Mouse (Mus musculus) adrenal gland, adult 2 months (tissue): ENCODE results near the gene Mlx. TPM values are rescaled to one million over a fixed set of nuclear protein-coding genes. Genes with fewer than 3 reads are reported as not detected.
A peak's percentile ranks its signal among the peaks of the same experiment; 100 is the strongest.

Experiments used
- DNase-seq: peaks from one replicate; pipeline ENCODE4 v3.0.0; 2021
- microRNA-seq, 2 experiments: library from miRNA; unstranded; fragments of <30 nt; microRNA quantifications; one replicate each; pipeline ENCODE4 v1.2.0; 2021
- polyA plus RNA-seq: library from polyadenylated mRNA; depleted of rRNA; stranded (reverse); fragments of >200 nt; gene quantifications from 2 replicates; pipeline ENCODE4 v1.2.3, GENCODE M21; 2012; rRNA removed
- total RNA-seq, 2 experiments: library from RNA; stranded (reverse); gene quantifications; 2 replicates each; pipeline ENCODE4 v1.2.3; 2021

The Mlx gene
- total and polyA plus RNA-seq, 3 experiments: 42.4 to 72.3 (median 57.8) TPM

DNA sequence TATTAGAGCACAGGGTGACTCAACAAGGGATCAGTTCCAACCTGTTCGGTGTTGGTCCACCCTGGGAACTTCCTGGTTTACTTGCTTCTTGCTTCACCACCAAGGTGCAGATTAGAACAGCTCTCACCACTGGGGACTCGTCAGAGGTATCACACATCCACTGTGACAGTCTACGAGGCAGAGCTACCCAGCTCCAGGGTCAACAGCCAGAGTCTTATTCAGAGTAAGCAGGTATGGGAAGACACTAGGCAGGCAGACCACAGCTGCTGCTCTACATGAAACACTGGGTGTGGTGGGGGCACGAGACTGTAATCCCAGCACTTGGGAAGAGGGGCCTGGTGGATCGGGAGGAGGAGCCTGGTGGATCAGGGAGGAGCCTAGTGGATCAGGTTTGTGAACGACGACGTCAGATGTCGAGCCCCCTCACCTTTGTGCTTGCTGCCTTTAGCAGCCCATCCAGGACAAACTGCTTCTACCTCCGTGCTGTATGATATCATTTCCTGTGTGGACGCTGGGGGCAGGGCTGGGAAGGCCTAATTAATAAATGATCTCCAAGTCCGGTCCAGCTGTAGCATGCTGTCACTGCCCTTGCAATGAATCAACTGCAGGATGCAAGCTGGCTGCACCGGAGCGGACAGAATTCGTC, 51.6 kb downstream of the Mlx start:
- DNase-seq: peak; percentile 75

DNA sequence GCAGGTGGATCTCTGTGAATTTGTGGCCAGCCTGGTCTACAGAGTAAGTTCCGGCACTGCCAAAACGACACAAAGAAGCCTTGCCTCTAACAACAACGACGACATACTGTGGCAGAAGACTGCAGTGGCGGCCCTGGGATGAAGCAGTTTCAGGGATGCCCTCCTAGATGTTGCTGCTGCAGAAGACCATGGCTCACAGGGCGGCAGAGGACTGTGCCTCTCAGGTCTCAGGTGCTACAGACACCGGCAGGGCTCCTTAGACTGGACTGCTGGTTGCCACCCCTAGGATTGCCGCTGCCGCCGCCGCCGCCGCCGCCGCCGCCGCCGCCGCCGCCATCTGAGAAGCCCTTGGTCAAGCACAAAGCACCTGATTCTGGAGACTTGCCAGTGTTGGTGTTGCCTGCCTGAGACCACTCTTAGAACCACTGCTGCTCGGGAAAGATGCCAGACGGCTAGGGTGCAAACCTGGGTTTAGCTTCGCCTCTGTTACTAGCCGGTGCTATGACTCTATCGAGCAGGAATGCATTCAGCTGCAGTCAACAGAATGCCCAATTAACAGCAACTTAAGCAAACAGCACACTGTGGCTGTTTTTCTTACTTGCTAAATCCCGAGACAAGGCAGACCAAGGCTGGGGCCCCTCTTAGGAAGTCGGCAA, 53.2 kb downstream of the Mlx start:
- peak; percentile 38 for DNase-seq

- no peak for DNase-seq
Measured at GRCm38 (mm10) chr11:101141088-101141487, 54.0 kb downstream of the Mlx start.

Small RNA genes within 50 kb of the gene (microRNA-seq; reads per million reads assigned to microRNA genes)
- gene Gm27626: 0 reads per million in 2 experiments

Other genes starting within 250 kb of the Mlx start
- 10 to 100 TPM; 60.3 to 65.3 TPM for gene Stat5b, start 236.6 kb upstream of the Mlx start, total RNA-seq
- 43.8 and 53.8 TPM in 2 replicates for gene Stat5b, start 236.6 kb upstream of the Mlx start, polyA plus RNA-seq
- gene Stat5a, start 227.9 kb upstream of the Mlx start, total RNA-seq: 10 to 100 TPM; 27.0 to 38.0 TPM
- 45.1 and 51.2 TPM in 2 replicates for gene Stat5a, start 227.9 kb upstream of the Mlx start, polyA plus RNA-seq
- 10 to 100 TPM; 76.6 to 79.4 TPM for gene Stat3, start 147.7 kb upstream of the Mlx start, total RNA-seq
- gene Stat3, start 147.7 kb upstream of the Mlx start, polyA plus RNA-seq: 45.4 and 54.9 TPM in 2 replicates
- gene Cavin1, start 116.4 kb upstream of the Mlx start, total RNA-seq: 100 to 1,000 TPM; 236 to 425 TPM
- gene Cavin1, start 116.4 kb upstream of the Mlx start, polyA plus RNA-seq: 193 and 219 TPM in 2 replicates
- 100 to 1,000 TPM; 116 to 159 TPM for gene Atp6v0a1, start 77.8 kb upstream of the Mlx start, total RNA-seq
- 77.9 and 98.0 TPM in 2 replicates for gene Atp6v0a1, start 77.8 kb upstream of the Mlx start, polyA plus RNA-seq
- gene Naglu, start 17.3 kb upstream of the Mlx start, total RNA-seq: 10 to 100 TPM; 38.0 to 42.5 TPM
- 102 and 120 TPM in 2 replicates for gene Naglu, start 17.3 kb upstream of the Mlx start, polyA plus RNA-seq
- 1 to 10 TPM; 1.1 to 2.5 TPM for gene Hsd17b1, start 8.9 kb upstream of the Mlx start, total RNA-seq
- gene Hsd17b1, start 8.9 kb upstream of the Mlx start, polyA plus RNA-seq: 2.1 and 2.3 TPM in 2 replicates
- 10 to 100 TPM; 86.9 to 90.5 TPM for gene Coasy, start 4.7 kb upstream of the Mlx start, total RNA-seq
- 178 and 187 TPM in 2 replicates for gene Coasy, start 4.7 kb upstream of the Mlx start, polyA plus RNA-seq
- gene Psmc3ip, start 8.2 kb downstream of the Mlx start, total RNA-seq: 1 to 10 TPM; 3.6 to 5.9 TPM
- 0.38 and 0.71 TPM in 2 replicates for gene Psmc3ip, start 8.2 kb downstream of the Mlx start, polyA plus RNA-seq
- 10 to 100 TPM; 50.7 to 50.9 TPM for gene Retreg3, start 32.6 kb downstream of the Mlx start, total RNA-seq
- 41.7 and 46.9 TPM in 2 replicates for gene Retreg3, start 32.6 kb downstream of the Mlx start, polyA plus RNA-seq
- 10 to 100 TPM; 42.9 to 43.0 TPM for gene Tubg1, start 32.7 kb downstream of the Mlx start, total RNA-seq
- 15.2 and 42.7 TPM in 2 replicates for gene Tubg1, start 32.7 kb downstream of the Mlx start, polyA plus RNA-seq
- gene Tubg2, start 68.6 kb downstream of the Mlx start, total RNA-seq: 1 to 10 TPM; 6.2 to 7.5 TPM
- 5.5 and 6.0 TPM in 2 replicates for gene Tubg2, start 68.6 kb downstream of the Mlx start, polyA plus RNA-seq
- gene Cntnap1, start 83.2 kb downstream of the Mlx start, total RNA-seq: 1 to 10 TPM; 6.8 TPM
- gene Cntnap1, start 83.2 kb downstream of the Mlx start, polyA plus RNA-seq: 9.3 and 9.4 TPM in 2 replicates
- 10 to 100 TPM; 19.4 to 39.7 TPM for gene Plekhh3, start 84.1 kb downstream of the Mlx start, total RNA-seq
- gene Plekhh3, start 84.1 kb downstream of the Mlx start, polyA plus RNA-seq: 112 and 122 TPM in 2 replicates
- gene Ccr10, start 88.2 kb downstream of the Mlx start, total RNA-seq: under 1 TPM; 0.26 to 0.83 TPM
- gene Ccr10, start 88.2 kb downstream of the Mlx start, polyA plus RNA-seq: 0.84 and 1.6 TPM in 2 replicates
- gene Ezh1, start 139.2 kb downstream of the Mlx start, total RNA-seq: 10 to 100 TPM; 31.3 to 35.0 TPM
- 17.1 and 20.1 TPM in 2 replicates for gene Ezh1, start 139.2 kb downstream of the Mlx start, polyA plus RNA-seq
- 10 to 100 TPM; 46.5 to 46.9 TPM for gene Ramp2, start 158.8 kb downstream of the Mlx start, total RNA-seq
- 109 and 114 TPM in 2 replicates for gene Ramp2, start 158.8 kb downstream of the Mlx start, polyA plus RNA-seq
- 100 to 1,000 TPM; 102 to 116 TPM for gene Vps25, start 166.4 kb downstream of the Mlx start, total RNA-seq
- gene Vps25, start 166.4 kb downstream of the Mlx start, polyA plus RNA-seq: 186 and 204 TPM in 2 replicates
- 1 to 10 TPM; 2.1 to 3.7 TPM for gene Wnk4, start 173.3 kb downstream of the Mlx start, total RNA-seq
- 0.62 and 0.94 TPM in 2 replicates for gene Wnk4, start 173.3 kb downstream of the Mlx start, polyA plus RNA-seq
- gene Cntd1, start 191.7 kb downstream of the Mlx start, total RNA-seq: under 1 TPM; 0.32 to 0.38 TPM
- gene Cntd1, start 191.7 kb downstream of the Mlx start, polyA plus RNA-seq: 0.06 and 0.11 TPM in 2 replicates
- gene Coa3, start 191.8 kb downstream of the Mlx start, total RNA-seq: 10 to 100 TPM; 68.3 to 84.3 TPM
- gene Coa3, start 191.8 kb downstream of the Mlx start, polyA plus RNA-seq: 380 and 465 TPM in 2 replicates
- 100 to 1,000 TPM; 107 to 160 TPM for gene Becn1, start 215.0 kb downstream of the Mlx start, total RNA-seq
- 81.6 and 126 TPM in 2 replicates for gene Becn1, start 215.0 kb downstream of the Mlx start, polyA plus RNA-seq
- gene Psme3, start 228.9 kb downstream of the Mlx start, total RNA-seq: 100 to 1,000 TPM; 129 to 161 TPM
- 31.7 and 45.2 TPM in 2 replicates for gene Psme3, start 228.9 kb downstream of the Mlx start, polyA plus RNA-seq
- gene Aoc2, start 237.8 kb downstream of the Mlx start, total RNA-seq: 1 to 10 TPM; 4.9 to 5.5 TPM
- 6.3 and 7.7 TPM in 2 replicates for gene Aoc2, start 237.8 kb downstream of the Mlx start, polyA plus RNA-seq
- 10 to 100 TPM; 48.4 to 76.6 TPM for gene Aoc3, start 243.3 kb downstream of the Mlx start, total RNA-seq
- gene Aoc3, start 243.3 kb downstream of the Mlx start, polyA plus RNA-seq: 69.3 and 101 TPM in 2 replicates